Mouse (Mus musculus): Measurements from ENCODE around the gene Hdac10.

Gene Hdac10

GRCm38 (mm10) chr15:89148496-89149270, 20.2 kb upstream of the Hdac10 start:
- no peak for DNase-seq (ENCODE audit: low read depth, low spot score)

GRCm38 (mm10) chr15:89147895-89148294, 19.4 kb upstream of the Hdac10 start:
- no peak for DNase-seq (ENCODE audit: low read depth, low spot score)

- no peak for DNase-seq (ENCODE audit: low read depth, low spot score)
Measured at GRCm38 (mm10) chr15:89147456-89147855, 19.0 kb upstream of the Hdac10 start.

GRCm38 (mm10) chr15:89147024-89147423, 18.5 kb upstream of the Hdac10 start:
- no peak for DNase-seq (ENCODE audit: low read depth, low spot score)

GRCm38 (mm10) chr15:89146537-89146936, 18.0 kb upstream of the Hdac10 start:
- no peak for DNase-seq (ENCODE audit: low read depth, low spot score)

- DNase-seq (ENCODE audit: low read depth, low spot score): no peak
Measured at GRCm38 (mm10) chr15:89145813-89146350, 17.4 kb upstream of the Hdac10 start.

GRCm38 (mm10) chr15:89144965-89145364, 16.5 kb upstream of the Hdac10 start:
- no peak for DNase-seq (ENCODE audit: low read depth, low spot score)

GRCm38 (mm10) chr15:89143134-89143533, 14.6 kb upstream of the Hdac10 start:
- DNase-seq (ENCODE audit: low read depth, low spot score): no peak

- no peak for DNase-seq (ENCODE audit: low read depth, low spot score)
Measured at GRCm38 (mm10) chr15:89141905-89142304, 13.4 kb upstream of the Hdac10 start.

- DNase-seq (ENCODE audit: low read depth, low spot score): no peak
Measured at GRCm38 (mm10) chr15:89141443-89141842, 12.9 kb upstream of the Hdac10 start.

- peak; percentile 56 for DNase-seq (ENCODE audit: low read depth, low spot score)
Measured at GRCm38 (mm10) chr15:89140659-89141252, 12.3 kb upstream of the Hdac10 start, which contains the start of gene Mapk12. TSS of gene Mapk12 (minus strand) at chr15:89140703.

- DNase-seq (ENCODE audit: low read depth, low spot score): no peak
Measured at GRCm38 (mm10) chr15:89140048-89140658, 11.7 kb upstream of the Hdac10 start.

GRCm38 (mm10) chr15:89138531-89138930, 10.0 kb upstream of the Hdac10 start:
- no peak for DNase-seq (ENCODE audit: low read depth, low spot score)

GRCm38 (mm10) chr15:89138046-89138405, 9.5 kb upstream of the Hdac10 start:
- no peak for DNase-seq (ENCODE audit: low read depth, low spot score)

- no peak for DNase-seq (ENCODE audit: low read depth, low spot score)
Measured at GRCm38 (mm10) chr15:89137378-89138045, 9.0 kb upstream of the Hdac10 start.

GRCm38 (mm10) chr15:89136461-89137155, 8.1 kb upstream of the Hdac10 start:
- DNase-seq (ENCODE audit: low read depth, low spot score): no peak

- DNase-seq (ENCODE audit: low read depth, low spot score): no peak
Measured at GRCm38 (mm10) chr15:89131316-89131715, 2.8 kb upstream of the Hdac10 start.

- no peak for DNase-seq (ENCODE audit: low read depth, low spot score)
Measured at GRCm38 (mm10) chr15:89130245-89130644, 1.7 kb upstream of the Hdac10 start.

- no peak for DNase-seq (ENCODE audit: low read depth, low spot score)
Measured at GRCm38 (mm10) chr15:89127364-89127940, 1.0 kb downstream of the Hdac10 start.

GRCm38 (mm10) chr15:89126622-89127021, 1.9 kb downstream of the Hdac10 start:
- no peak for DNase-seq (ENCODE audit: low read depth, low spot score)

- no peak for DNase-seq (ENCODE audit: low read depth, low spot score)
Measured at GRCm38 (mm10) chr15:89125351-89125750, 3.1 kb downstream of the Hdac10 start.

All from WW6 (cell line).